Mouse (Mus musculus) adrenal gland, postnatal 25 days (tissue): ENCODE results near the gene Gata2. TPM values are rescaled to one million over a fixed set of nuclear protein-coding genes. Genes with fewer than 3 reads are reported as not detected.
"Not testable (repeated sequence)": the region's sequence is repeated elsewhere in the genome, so short reads cannot be mapped to it uniquely, and the experiment has no call there.

ENCODE experiments used
- DNase-seq: peaks from one replicate; pipeline ENCODE4 v3.0.0; 2021; ENCODE audit warnings: mixed read lengths
- long read RNA-seq: library from polyadenylated mRNA; stranded (forward); transcript quantifications from one replicate; pipeline ENCODE4 v2.0.0, GENCODE M21; 2021
- total RNA-seq: library from RNA; stranded (reverse); gene quantifications from 2 replicates; pipeline ENCODE4 v1.2.3, GENCODE M21; 2021

Gata2 gene
- total RNA-seq = 25.6 and 37.7 TPM in 2 replicates
- long read RNA-seq, transcript Gata2-201 (6 exons, 3,571 nt) = major isoform, 9 of 46 reads
- long read RNA-seq, partial matches to known transcripts = 30 of 46 reads
- long read RNA-seq, other reads (novel, unspliced or antisense) = 1 of 46 reads

- peak; percentile 50 for DNase-seq
These were observed at the start of gene Gata2 for GRCm38 (mm10) chr6:88193433-88194052. Gata2 (plus strand) TSS chr6:88193891.

- no peak for DNase-seq
These were observed 47.9 kb upstream of the Gata2 start for GRCm38 (mm10) chr6:88145793-88146192.

GRCm38 (mm10) chr6:88146576-88146975 lies 47.1 kb upstream of the Gata2 start:
- no peak for DNase-seq

- DNase-seq = peak; percentile 54
These were observed 46.2 kb upstream of the Gata2 start for GRCm38 (mm10) chr6:88147411-88148003.

GRCm38 (mm10) chr6:88151335-88151734 lies 42.4 kb upstream of the Gata2 start:
- DNase-seq = no peak

- DNase-seq = peak; percentile 51
These were observed 41.5 kb upstream of the Gata2 start for GRCm38 (mm10) chr6:88152127-88152705.

- no peak for DNase-seq
These were observed 40.7 kb upstream of the Gata2 start for GRCm38 (mm10) chr6:88152979-88153378.

GRCm38 (mm10) chr6:88155614-88156013 lies 38.1 kb upstream of the Gata2 start:
- DNase-seq = not testable (repeated sequence)

GRCm38 (mm10) chr6:88158790-88159189 lies 34.9 kb upstream of the Gata2 start:
- no peak for DNase-seq

- no peak for DNase-seq
These were observed 27.6 kb upstream of the Gata2 start for GRCm38 (mm10) chr6:88166054-88166453.

GRCm38 (mm10) chr6:88174191-88174590 lies 19.5 kb upstream of the Gata2 start:
- no peak for DNase-seq

GRCm38 (mm10) chr6:88174676-88175075 lies 19.0 kb upstream of the Gata2 start:
- DNase-seq = no peak

GRCm38 (mm10) chr6:88184671-88185070 lies 9.0 kb upstream of the Gata2 start:
- no peak for DNase-seq

GRCm38 (mm10) chr6:88188148-88188547 lies 5.5 kb upstream of the Gata2 start:
- DNase-seq = no peak

- peak; percentile 81 for DNase-seq
These were observed 4.2 kb upstream of the Gata2 start for GRCm38 (mm10) chr6:88189312-88190042.

- no peak for DNase-seq
These were observed 3.7 kb upstream of the Gata2 start for GRCm38 (mm10) chr6:88190043-88190309.

GRCm38 (mm10) chr6:88190310-88191023 lies 3.2 kb upstream of the Gata2 start:
- DNase-seq = no peak

- no peak for DNase-seq
These were observed 2.7 kb upstream of the Gata2 start for GRCm38 (mm10) chr6:88191024-88191365.

- no peak for DNase-seq
These were observed 2.1 kb upstream of the Gata2 start for GRCm38 (mm10) chr6:88191411-88192070.

GRCm38 (mm10) chr6:88192756-88193155 lies 935 bp upstream of the Gata2 start:
- no peak for DNase-seq

- no peak for DNase-seq
These were observed 624 bp downstream of the Gata2 start for GRCm38 (mm10) chr6:88194053-88194977.
